Mouse (Mus musculus): ENCODE measurements around the gene Lrrc7.

The Lrrc7 gene

DNA sequence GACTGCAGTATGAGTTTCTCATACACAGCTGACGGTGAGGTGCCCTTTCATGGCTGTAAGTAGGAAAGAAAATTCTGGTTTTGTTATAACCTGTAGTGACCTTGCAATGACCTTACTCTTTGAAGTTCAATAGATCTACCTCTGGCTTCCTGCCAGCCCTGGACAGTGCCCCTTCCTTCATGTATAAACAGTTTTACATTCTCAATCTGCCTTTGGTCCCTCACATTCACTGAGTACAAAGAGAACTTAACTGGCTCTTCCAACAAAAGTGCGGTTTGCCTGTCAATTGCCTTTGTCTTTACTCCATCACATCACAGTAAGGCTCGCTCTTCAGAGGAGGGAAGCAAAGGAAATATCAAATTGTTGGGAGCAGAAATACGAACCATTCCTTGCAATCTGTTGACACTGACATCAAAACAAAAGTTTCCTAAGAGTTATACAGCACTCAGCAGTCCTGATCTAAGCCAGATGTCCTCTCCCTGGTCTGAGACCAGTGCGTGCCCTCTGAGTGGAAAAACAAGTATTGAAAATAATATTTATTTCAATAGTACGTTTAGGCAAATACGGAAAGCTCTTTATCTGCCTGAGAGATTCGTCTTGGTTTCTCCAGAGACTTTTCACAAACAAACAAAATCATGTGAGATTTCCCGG, 493.3 kb downstream of the Lrrc7 start:
- no peak for DNase-seq (ENCODE audit: low spot score in 2 of 2)

DNA sequence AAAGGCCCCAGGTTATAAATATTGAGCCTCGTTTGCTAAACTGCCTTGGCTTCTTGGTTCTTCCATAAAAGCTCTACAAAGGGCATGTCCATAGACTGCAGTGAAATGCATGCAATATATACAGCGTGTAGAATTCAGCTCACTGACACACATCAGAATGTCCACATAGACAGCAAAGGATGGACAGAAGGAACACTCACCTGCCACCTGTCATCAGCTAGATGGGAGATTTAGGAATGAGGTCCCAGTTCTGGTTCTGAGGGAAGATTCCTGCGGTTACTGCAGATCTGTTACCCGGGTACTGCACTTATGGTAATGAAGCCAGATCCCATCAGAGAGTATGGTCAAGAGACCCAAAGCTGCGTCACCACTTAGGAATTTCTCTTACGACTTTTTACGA, 494.1 kb downstream of the Lrrc7 start:
- DNase-seq (ENCODE audit: low spot score in 2 of 2), result no peak

DNA sequence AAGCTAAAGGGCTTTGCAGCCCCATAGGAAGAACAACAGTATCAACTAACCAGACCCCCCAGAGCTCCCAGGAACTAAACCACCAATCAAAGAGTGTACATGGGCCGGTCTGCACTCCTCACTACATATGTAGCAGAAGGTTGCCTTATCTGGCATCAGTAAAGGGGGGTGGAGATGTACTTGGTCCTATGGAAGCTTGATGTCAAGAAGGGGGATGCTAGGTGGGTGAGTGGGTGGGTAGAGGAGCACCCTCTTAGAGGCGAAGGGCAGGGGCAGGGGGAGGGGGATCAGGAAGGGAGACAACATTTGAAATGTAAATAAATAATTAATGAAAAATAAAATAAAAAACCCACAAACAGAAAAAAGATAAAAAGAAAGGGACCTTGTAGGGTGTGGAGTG, 496.8 kb downstream of the Lrrc7 start:
- DNase-seq (ENCODE audit: low spot score in 2 of 2), result no peak

DNA sequence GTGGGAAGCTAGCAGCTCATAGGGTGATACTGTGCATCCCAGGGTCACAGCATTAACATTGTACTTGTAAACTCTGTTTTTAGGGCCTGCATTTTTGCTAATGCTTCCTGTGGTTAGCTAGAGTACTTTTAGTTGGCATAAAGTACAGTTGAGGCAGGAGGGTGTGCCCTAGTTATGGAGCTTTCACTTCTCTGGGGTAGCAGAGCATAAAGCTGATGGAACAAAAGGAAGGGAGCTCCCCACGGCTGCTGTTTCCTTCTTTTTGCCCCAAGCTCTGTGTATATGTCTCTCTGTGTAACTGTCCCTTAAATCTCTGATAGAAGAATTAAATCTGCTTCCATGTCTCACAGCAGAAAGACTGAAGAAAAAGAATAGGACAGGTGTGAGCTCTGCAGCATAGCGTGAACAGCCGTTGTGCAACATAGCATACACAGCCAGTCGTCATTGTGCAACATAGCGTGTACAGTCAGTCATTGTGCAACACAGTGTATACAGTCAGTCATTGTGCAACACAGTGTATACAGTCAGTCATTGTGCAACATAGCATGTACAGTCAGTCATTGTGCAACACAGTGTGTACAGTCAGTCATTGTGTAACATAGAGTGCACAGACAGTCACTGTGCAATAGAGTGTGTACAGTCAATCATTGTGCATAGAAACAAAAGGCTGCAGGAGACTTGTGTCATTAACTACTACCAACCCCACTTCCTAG, 500.1 kb downstream of the Lrrc7 start:
- DNase-seq (ENCODE audit: low spot score in 2 of 2), result no peak

GRCm38 (mm10) chr3:158060621-158061291, 501.3 kb downstream of the Lrrc7 start:
- no peak for DNase-seq (ENCODE audit: low spot score in 2 of 2)

DNA sequence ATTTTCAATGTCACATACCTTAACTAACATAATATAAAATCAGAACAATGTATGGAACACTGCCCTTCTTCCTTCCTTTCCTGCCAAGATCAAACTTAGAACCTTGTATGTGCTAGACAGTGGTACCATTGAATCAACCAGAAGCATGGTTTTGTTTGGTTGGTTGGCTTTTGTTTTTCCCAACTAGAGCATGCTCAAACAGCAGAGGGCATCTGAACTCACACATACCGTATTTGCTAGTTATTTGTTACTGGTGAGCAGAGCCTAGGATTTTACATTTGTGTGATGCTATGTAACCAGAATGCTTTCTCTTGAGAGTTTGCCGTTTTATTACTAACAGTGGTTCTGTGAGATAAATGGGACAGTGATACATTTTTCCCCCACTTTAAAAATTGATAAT, 512.5 kb downstream of the Lrrc7 start:
- DNase-seq (ENCODE audit: low spot score in 2 of 2), result no peak

DNA sequence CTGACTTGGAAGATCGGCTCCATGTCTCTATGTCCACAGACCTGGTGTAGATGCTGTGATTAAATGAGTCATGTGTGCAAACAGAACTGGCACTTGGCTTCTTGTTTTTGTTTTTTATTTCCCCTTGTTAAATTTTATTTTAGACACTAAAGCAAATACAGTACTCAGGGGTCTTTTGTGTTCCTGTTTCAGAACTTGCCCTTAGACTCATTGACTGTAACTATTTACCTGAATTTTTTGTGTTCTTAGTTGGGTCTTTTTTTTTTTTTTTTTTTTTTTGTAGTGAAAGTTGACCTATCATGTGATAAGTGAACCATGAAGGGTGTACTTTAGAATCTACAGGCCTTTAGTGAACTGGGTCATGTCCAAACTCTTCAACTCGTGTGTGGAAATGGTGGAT, 521.3 kb downstream of the Lrrc7 start:
- DNase-seq (ENCODE audit: low spot score in 2 of 2), result no peak

- no peak for DNase-seq (ENCODE audit: low spot score in 2 of 2)
Measured at GRCm38 (mm10) chr3:158038106-158038505, 523.9 kb downstream of the Lrrc7 start.

GRCm38 (mm10) chr3:158036329-158036988, 525.6 kb downstream of the Lrrc7 start, which contains the start of the genes Srsf11 and Lrrc40:
TSS of gene Srsf11 (minus strand) at chr3:158036639.
TSS of gene Lrrc40 (plus strand) at chr3:158036662.
- DNase-seq (ENCODE audit: low spot score in 2 of 2), result peak; percentile 92 to 95

DNA sequence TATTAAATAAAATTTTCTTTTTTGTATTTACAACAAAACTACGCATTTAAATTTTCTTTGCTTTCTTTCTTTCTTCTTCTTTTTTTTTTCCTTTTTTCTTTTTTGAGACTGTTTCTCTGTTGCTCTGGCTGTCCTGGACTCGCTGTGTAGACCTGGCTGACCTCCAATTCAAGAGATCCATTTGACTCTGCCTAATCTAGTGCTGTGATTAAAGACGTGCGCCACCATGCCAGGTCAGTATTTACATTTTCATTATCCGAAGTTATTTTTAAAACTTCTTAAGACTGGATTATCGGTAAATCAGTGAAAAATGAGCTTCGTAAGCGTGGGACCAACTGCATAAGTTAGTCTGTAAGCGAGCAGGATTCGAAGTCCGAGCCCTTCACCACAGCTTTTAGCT, 526.2 kb downstream of the Lrrc7 start:
- no peak for DNase-seq (ENCODE audit: low spot score in 2 of 2)

Data from frontal cortex, postnatal 10 days (tissue).